Mouse (Mus musculus) heart, adult 2 months (tissue): Measurements from ENCODE around the gene Cacng6.

ENCODE experiments used
- CTCF ChIP-seq: fragments of 200-600 bp; IDR thresholded peaks from 2 replicates; pipeline ENCODE4 v1.8.1; 2022; ENCODE audit warnings: antibody characterized with exemption, mild to moderate bottlenecking, moderate library complexity
- POLR2A ChIP-seq: fragments of 200-500 bp; IDR thresholded peaks from 2 replicates; pipeline ENCODE4 v1.6.1; 2011; ENCODE audit warnings: mild to moderate bottlenecking, low read depth, low read length, control low read depth; ENCODE audit not compliant: insufficient read depth

- TF ChIP-seq CTCF (no peak), POLR2A (no peak)
These were observed 16.0 kb downstream of the Cacng6 start for GRCm38 (mm10) chr7:3439984-3440383.
